Mouse (Mus musculus) adrenal gland, adult 18-20 months (tissue): ENCODE measurements around the gene Strbp. TPM values are rescaled to one million over a fixed set of nuclear protein-coding genes. Genes with fewer than 3 reads are reported as not detected.
"Not testable (repeated sequence)": the region's sequence is repeated elsewhere in the genome, so short reads cannot be mapped to it uniquely, and the experiment has no call there.

ENCODE experiments used
- DNase-seq, 2 experiments: peaks; one replicate each; pipeline ENCODE4 v3.0.0; 2021 to 2022; ENCODE audit warnings: low spot score in 2 of 2
- total RNA-seq, 2 experiments: library from RNA; stranded (reverse); gene quantifications; 1 replicate in 1 of 2; 2 replicates in 1 of 2; pipeline ENCODE4 v1.2.3; 2021

Strbp gene
- total RNA-seq, 2 experiments from 2014 or later: 28.2 to 53.9 TPM

DNA sequence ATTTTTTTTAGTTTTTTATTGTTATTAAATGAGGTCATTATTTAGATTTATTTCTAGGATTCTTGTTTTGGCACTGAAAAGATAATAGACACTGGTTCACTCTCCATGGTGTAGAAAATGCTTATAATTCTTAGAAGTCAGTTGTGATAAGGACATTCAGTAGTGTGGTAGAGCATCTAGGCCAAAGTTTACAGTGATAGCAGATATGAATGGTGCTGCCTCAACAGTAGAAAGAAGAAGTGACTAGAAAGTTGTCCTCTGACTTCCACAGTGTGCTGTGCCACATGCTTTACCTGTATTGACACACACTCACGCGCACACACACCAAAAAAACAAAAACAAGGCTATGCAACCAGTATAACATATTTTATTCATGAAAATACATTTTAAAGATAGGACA lies 174.3 kb downstream of the Strbp start:
- DNase-seq: no peak

- DNase-seq: no peak
These were observed 176.1 kb downstream of the Strbp start for GRCm38 (mm10) chr2:37527587-37527986.

DNA sequence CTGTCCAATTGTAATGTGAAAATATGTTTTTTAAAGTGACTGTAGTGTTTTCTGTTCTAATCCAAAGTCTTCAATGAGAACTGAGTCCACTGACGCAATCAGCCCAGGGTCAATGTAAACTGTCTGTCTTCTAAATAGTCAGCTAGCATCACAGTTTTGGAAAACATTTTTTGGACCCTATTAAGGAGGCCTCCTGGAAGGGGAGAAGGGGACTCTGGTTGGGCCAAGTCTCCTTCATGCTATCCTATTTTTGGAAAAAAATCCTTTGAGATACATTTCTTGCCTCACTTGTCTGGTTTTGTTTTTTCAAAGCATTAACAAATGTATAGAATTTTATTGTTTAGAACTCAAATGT lies 184.4 kb downstream of the Strbp start:
- DNase-seq: no peak

DNA sequence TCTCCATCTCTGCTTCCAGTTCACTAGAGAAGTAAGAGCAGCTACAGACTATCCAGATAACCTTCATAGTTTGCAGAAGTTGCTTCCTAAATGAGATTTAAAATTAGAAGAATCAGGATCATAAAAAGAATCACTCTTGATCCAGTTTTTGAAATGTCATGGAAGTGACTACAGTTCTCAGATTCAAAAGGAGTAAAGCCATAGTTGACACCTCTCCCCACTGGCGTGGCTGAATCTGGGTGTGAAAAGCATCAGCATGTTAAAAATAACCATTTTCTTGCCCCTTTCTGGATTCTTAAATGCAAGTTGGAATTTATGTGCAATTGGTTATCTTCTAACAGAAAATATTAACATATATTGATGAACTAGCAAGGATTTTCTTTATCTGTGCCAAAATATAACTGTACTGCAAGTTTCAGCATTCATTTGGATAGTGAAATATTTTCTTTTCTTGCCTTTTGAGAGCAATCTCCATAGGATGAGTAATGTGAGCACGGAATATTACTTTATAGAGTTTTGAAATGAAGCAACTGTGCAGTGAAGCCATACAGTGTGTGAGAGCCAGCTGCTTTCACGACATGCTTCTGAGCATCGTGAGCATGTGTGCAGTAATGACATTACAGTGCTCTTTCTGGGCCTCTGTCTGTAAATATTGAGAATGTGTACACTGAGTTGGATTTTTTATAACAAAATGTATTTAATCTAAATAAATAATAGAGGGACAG lies 184.9 kb downstream of the Strbp start:
- no peak for DNase-seq

DNA sequence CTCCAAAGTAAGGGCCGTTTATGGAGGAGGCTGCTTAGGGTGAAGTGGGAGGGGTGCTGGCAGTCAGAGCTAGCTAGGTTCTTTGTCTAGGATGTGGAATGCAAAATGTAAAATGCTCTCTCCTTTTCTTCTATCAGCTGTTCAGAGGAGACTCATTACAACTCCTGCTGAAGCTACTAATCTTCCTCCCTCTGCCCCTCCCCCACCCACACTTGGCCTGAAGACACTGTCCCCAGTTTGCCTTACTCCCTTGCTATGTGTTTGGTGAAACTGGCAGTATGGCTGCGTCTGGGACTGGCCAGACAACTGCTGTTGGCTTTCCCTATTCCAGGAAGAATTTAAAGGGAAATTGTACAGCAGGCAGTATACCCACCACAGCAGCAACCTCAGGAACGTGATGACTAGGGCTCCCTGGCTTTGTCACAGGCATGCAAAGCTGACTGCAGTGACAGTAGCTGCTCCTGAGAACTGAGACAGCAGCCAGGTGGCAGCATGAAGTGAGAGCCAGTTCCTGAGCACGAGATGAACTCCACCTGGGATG lies 186.7 kb downstream of the Strbp start:
- DNase-seq: no peak

- no peak for DNase-seq
These were observed 187.5 kb downstream of the Strbp start, which contains the start of gene Gpr21 for GRCm38 (mm10) chr2:37516030-37516710. TSS of gene Gpr21 (plus strand) at chr2:37516332.

GRCm38 (mm10) chr2:37511134-37511901 lies 192.3 kb downstream of the Strbp start:
- no peak for DNase-seq

GRCm38 (mm10) chr2:37505856-37506255 lies 197.8 kb downstream of the Strbp start:
- DNase-seq: not testable (repeated sequence)

GRCm38 (mm10) chr2:37497321-37497720 lies 206.3 kb downstream of the Strbp start:
- DNase-seq: no peak

GRCm38 (mm10) chr2:37488956-37489355 lies 214.7 kb downstream of the Strbp start:
- no peak for DNase-seq

- no peak for DNase-seq
These were observed 217.3 kb downstream of the Strbp start for GRCm38 (mm10) chr2:37486408-37486807.

DNA sequence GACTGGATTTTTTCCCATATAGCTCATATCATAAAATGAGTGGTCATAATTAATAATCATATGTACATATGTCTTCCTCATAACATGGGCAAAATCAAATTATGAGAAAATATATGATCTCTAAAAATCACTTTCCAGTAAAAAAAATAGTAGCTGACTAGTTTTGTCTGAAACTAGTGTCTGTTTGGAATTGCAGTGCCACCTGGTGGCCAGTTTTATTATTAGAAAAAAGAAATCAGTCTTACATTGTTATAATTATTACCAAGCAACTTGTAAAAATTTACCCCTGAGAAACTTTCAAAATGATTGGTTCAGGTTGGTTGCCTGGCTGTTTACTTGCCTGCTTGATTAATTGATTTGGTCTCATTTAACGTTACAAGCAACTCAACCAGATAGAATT lies 218.3 kb downstream of the Strbp start:
- DNase-seq: peak; percentile 19 to 30

GRCm38 (mm10) chr2:37484165-37484564 lies 219.5 kb downstream of the Strbp start:
- DNase-seq: no peak

DNA sequence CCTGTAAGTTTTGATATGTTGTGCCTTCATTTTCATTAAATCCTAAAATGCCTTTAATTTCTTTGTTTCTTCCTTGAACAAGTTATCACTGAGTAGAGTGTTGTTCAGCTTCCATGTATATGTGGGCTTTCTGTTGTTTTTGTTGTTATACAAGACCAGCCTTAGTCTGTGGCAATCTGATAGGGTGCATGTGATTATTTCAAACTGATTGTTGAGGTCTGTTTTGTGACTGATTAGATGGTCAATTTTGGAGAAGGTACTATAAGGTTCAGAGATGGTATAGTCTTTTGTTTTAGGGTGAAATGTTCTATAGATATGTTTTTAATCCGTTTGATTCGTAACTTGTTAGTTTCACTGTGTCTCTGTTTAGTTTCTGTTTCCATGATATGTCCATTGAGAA lies 223.6 kb downstream of the Strbp start:
- DNase-seq: no peak

- no peak for DNase-seq
These were observed 224.1 kb downstream of the Strbp start for GRCm38 (mm10) chr2:37479559-37479958.

GRCm38 (mm10) chr2:37466266-37466665 lies 237.4 kb downstream of the Strbp start:
- DNase-seq: no peak

DNA sequence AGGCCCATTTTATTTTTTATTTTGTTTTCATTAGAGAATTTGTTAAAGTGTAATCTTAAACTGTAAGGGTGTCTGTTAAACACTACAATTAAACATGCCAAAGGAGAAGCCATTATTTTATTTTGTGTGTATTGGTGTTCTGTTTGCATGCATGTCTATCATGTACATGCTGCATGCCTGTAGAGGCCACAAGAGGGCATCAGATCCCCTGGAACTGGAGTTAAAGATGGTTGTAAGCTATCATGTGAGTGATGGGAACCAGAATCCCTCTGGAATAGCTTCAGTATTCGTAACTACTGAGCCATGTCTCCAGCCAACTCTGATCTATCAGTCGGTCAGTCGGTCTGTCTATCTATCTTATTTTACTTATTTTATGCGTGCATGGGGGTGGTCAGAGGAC lies 243.0 kb downstream of the Strbp start:
- DNase-seq: no peak

- no peak for DNase-seq
These were observed 251.3 kb downstream of the Strbp start for GRCm38 (mm10) chr2:37452376-37452760.

- peak; percentile 90 to 91 for DNase-seq
These were observed 251.8 kb downstream of the Strbp start for GRCm38 (mm10) chr2:37451667-37452375.

DNA sequence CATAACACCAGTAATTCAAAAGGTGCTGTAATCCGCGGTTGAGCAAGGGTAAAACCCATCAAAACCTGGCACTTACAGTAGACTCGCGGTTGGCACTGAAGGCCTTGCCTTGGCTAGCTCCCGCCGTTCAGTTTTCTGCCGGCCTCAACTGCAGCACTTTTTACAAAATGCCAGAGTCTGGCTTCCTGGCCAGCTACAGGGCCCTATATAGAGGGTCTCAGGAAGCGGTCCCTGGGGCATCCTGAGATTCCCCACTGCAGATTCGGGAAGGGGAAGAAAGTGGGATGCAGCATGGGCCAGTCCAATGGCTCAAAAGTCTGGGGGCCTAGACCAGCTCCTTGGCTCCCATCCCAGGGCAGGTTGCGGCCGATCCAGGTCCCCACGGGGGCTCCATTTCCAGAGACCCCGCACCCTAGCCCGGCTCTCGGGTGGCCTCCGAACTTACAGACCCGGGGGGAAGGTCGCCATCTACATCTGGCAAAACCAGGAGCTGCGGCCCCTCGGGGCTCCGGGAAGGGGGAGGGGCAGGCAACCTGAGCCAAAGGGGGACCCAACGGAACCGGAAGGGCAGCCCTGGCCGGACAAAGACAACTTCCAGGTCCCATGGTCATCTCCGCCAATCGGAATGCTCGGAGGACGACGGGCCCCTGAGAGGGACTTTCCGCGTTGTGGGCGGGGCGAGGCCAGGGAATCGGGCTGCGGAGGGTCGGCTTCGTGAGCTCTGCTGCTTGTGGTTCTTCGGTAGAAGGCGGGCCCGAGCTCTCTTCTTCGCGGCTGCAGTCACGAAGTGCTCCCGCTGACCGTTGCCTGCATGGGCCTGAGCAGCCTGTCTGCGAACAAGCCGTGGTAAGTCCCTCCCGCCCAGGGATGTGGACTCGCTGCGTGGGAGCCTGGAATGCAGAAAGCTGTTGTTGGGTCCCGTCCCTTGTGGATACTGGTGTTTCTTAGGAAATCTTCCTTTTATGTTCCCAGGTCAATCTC lies 260.8 kb downstream of the Strbp start, which contains the start of the genes Zbtb26, Zbtb6 and Rabgap1:
TSS of gene Zbtb26 (minus strand) at position 525 of the 981 bp plus-strand sequence.
TSS of gene Zbtb6 (minus strand) at position 561 of the 981 bp plus-strand sequence.
TSS of gene Rabgap1 (plus strand) at position 669 of the 981 bp plus-strand sequence.
- DNase-seq: peak; percentile 93 to 95
